Comparison of ENCODE assay signal across 24 mouse cellular contexts in genomic region chr1:126528043-126528598, GRCm38 (mm10).
DNase-seq lines count a peak whose midpoint lies in the region; ATAC-seq lines count a peak whose summit lies in the region.
"Had no signal": no experiment of that assay in that cellular context is flagged by ENCODE, and none has a peak within 500 bp of the region (broad histone marks: within the 10 kb centered on the region; RNA-seq: fewer than 3 reads in every experiment).

No protein-coding gene starts in this region.

- no peaks in the 10 kb centered on the region for H3K4me1 ChIP-seq in heart, embryonic 10.5 days
- no peaks in the 10 kb centered on the region for H3K4me1 ChIP-seq in heart, embryonic 11.5 days (ENCODE audit: control insufficient read depth, insufficient read depth, low read length)
- H3K4me1 ChIP-seq in midbrain, embryonic 14.5 days (ENCODE audit: control insufficient read depth, insufficient read depth, low read length) = no peaks in the 10 kb centered on the region
- H3K4me1 ChIP-seq in midbrain, embryonic 15.5 days = no peaks in the 10 kb centered on the region
- H3K4me1 ChIP-seq: embryonic facial prominence, embryonic 12.5 days; forebrain, embryonic 13.5 days; limb, embryonic 15.5 days; neural tube, embryonic 13.5 days; stomach, embryonic 15.5 days had no signal

- H3K36me3 ChIP-seq in heart, embryonic 10.5 days = no peaks in the 10 kb centered on the region
- H3K36me3 ChIP-seq in heart, embryonic 11.5 days (ENCODE audit: control insufficient read depth, insufficient read depth, low read length) = no peaks in the 10 kb centered on the region
- no peaks in the 10 kb centered on the region for H3K36me3 ChIP-seq in midbrain, embryonic 14.5 days (ENCODE audit: control insufficient read depth, insufficient read depth, low read length)
- no peaks in the 10 kb centered on the region for H3K36me3 ChIP-seq in midbrain, embryonic 15.5 days (replicated peaks)
- H3K36me3 ChIP-seq: embryonic facial prominence, embryonic 12.5 days; limb, embryonic 15.5 days; neural tube, embryonic 13.5 days; stomach, embryonic 15.5 days had no signal

- no peaks in the 10 kb centered on the region for H3K27me3 ChIP-seq in heart, embryonic 10.5 days (ENCODE audit: insufficient read depth, poor library complexity, severe bottlenecking)
- H3K27me3 ChIP-seq in heart, embryonic 11.5 days (ENCODE audit: control insufficient read depth, insufficient read depth, low read length) = no peaks in the 10 kb centered on the region
- no peaks in the 10 kb centered on the region for H3K27me3 ChIP-seq in midbrain, embryonic 14.5 days (ENCODE audit: control insufficient read depth, insufficient read depth, low read length)
- no peaks in the 10 kb centered on the region for H3K27me3 ChIP-seq in midbrain, embryonic 15.5 days (replicated peaks)
- H3K27me3 ChIP-seq: embryonic facial prominence, embryonic 12.5 days; forebrain, embryonic 13.5 days; limb, embryonic 15.5 days; neural tube, embryonic 13.5 days; Patski; stomach, embryonic 15.5 days had no signal

- no peak overlapping the region for H3K9ac ChIP-seq in heart, embryonic 11.5 days (ENCODE audit: low read depth, low read length)
- H3K9ac ChIP-seq in midbrain, embryonic 14.5 days (replicated peaks; ENCODE audit: low read length) = no peak overlapping the region
- no peak overlapping the region for H3K9ac ChIP-seq in midbrain, embryonic 15.5 days
- H3K9ac ChIP-seq: embryonic facial prominence, embryonic 12.5 days; forebrain, embryonic 13.5 days; limb, embryonic 15.5 days; neural tube, embryonic 13.5 days; stomach, embryonic 15.5 days had no signal

- peak; percentile 46 for DNase-seq in heart, embryonic 10.5 days (ENCODE audit: low spot score)
- peak; percentile 33 for DNase-seq in midbrain, embryonic 14.5 days
- peak; percentile 10 for DNase-seq in brain, adult 2 months (ENCODE audit: low read depth, low spot score)
- no peak for DNase-seq in adrenal gland, postnatal 4 days (ENCODE audit: low spot score in 2 of 2)
- no peak for DNase-seq in heart, postnatal 25 days (ENCODE audit: low spot score)
- DNase-seq: adrenal gland, postnatal 14 days; cerebellum, adult 8-10 months; gastrocnemius, postnatal 10 days; heart, postnatal 4 days; kidney, adult 8-10 months; kidney, postnatal 14 days; layer of hippocampus, postnatal 36 days; thymus, adult 2 months had no signal

- no peak overlapping the region for H3K4me3 ChIP-seq in heart, embryonic 10.5 days
- no peak overlapping the region for H3K4me3 ChIP-seq in heart, embryonic 11.5 days (ENCODE audit: low read depth, low read length)
- H3K4me3 ChIP-seq in midbrain, embryonic 14.5 days (replicated peaks; ENCODE audit: low read depth, low read length) = no peak overlapping the region
- no peak overlapping the region for H3K4me3 ChIP-seq in midbrain, embryonic 15.5 days
- H3K4me3 ChIP-seq: embryonic facial prominence, embryonic 12.5 days; erythroblast, embryonic 14.5 days; forebrain, embryonic 13.5 days; layer of hippocampus, adult 2 months; limb, embryonic 15.5 days; neural tube, embryonic 13.5 days; stomach, embryonic 15.5 days had no signal

- WGBS in heart, embryonic 10.5 days = 89% methylated on average over 7 of the region's 7 CpGs
- WGBS in heart, embryonic 11.5 days (ENCODE audit: insufficient replicate concordance) = 86% methylated on average over 7 of the region's 7 CpGs
- WGBS in midbrain, embryonic 14.5 days = 80% methylated on average over 7 of the region's 7 CpGs
- WGBS in midbrain, embryonic 15.5 days = 82% methylated on average over 7 of the region's 7 CpGs

- intact Hi-C loops in heart, postnatal 25 days (cut with DNase I) = no loop called here

- no peaks in the 10 kb centered on the region for H3K9me3 ChIP-seq in heart, embryonic 10.5 days
- H3K9me3 ChIP-seq in heart, embryonic 11.5 days (replicated peaks; ENCODE audit: control insufficient read depth, low read length) = no peaks in the 10 kb centered on the region
- no peaks in the 10 kb centered on the region for H3K9me3 ChIP-seq in midbrain, embryonic 14.5 days (ENCODE audit: control insufficient read depth, low read length)
- H3K9me3 ChIP-seq in midbrain, embryonic 15.5 days = no peaks in the 10 kb centered on the region
- H3K9me3 ChIP-seq: embryonic facial prominence, embryonic 12.5 days; forebrain, embryonic 13.5 days; limb, embryonic 15.5 days; neural tube, embryonic 13.5 days; stomach, embryonic 15.5 days had no signal

- no peak overlapping the region for H3K27ac ChIP-seq in heart, embryonic 10.5 days
- no peak overlapping the region for H3K27ac ChIP-seq in heart, embryonic 11.5 days (ENCODE audit: low read depth, low read length)
- H3K27ac ChIP-seq in midbrain, embryonic 14.5 days (replicated peaks; ENCODE audit: low read depth, low read length) = no peak overlapping the region
- no peak overlapping the region for H3K27ac ChIP-seq in midbrain, embryonic 15.5 days
- H3K27ac ChIP-seq: embryonic facial prominence, embryonic 12.5 days; forebrain, embryonic 13.5 days; layer of hippocampus, adult 2 months; limb, embryonic 15.5 days; neural tube, embryonic 13.5 days; stomach, embryonic 15.5 days had no signal

- H3K4me2 ChIP-seq in heart, embryonic 11.5 days = no peak overlapping the region
- H3K4me2 ChIP-seq in midbrain, embryonic 14.5 days (ENCODE audit: low read length) = no peak overlapping the region
- no peak overlapping the region for H3K4me2 ChIP-seq in midbrain, embryonic 15.5 days
- H3K4me2 ChIP-seq: embryonic facial prominence, embryonic 12.5 days; forebrain, embryonic 13.5 days; limb, embryonic 15.5 days; neural tube, embryonic 13.5 days; stomach, embryonic 15.5 days had no signal

- ATAC-seq in heart, embryonic 11.5 days (replicated peaks; ENCODE audit: insufficient number of reproducible peaks, low FRiP score, low TSS enrichment) = no peak
- no peak; the same call in 1 of the 2 replicates for ATAC-seq in midbrain, embryonic 14.5 days (ENCODE audit: low FRiP score, low TSS enrichment)
- no peak for ATAC-seq in midbrain, embryonic 15.5 days (replicated peaks)
- ATAC-seq: forebrain, embryonic 13.5 days; lung, postnatal 0 days; Patski had no signal

Comparison
In these comparisons a context has a peak if more than half of its experiments do, and no peak if none do; other contexts are left out.
1. DNase-seq: peak in heart, embryonic 10.5 days (single experiment), midbrain, embryonic 14.5 days (single experiment) and brain, adult 2 months (single experiment); none in adrenal gland, postnatal 4 days (0 of 2) and heart, postnatal 25 days (single experiment).